Comparison of ENCODE assay signal across 15 mouse cellular contexts in genomic region chr4:47912259-47912658, GRCm38 (mm10).
DNase-seq lines count a peak whose midpoint lies in the region; ATAC-seq and TF ChIP-seq lines count a peak whose summit lies in the region.
"Had no signal": no experiment of that assay in that cellular context is flagged by ENCODE, and none has a peak within 500 bp of the region (broad histone marks: within the 10 kb centered on the region; RNA-seq: fewer than 3 reads in every experiment).

No protein-coding gene starts in this region.

- no peak overlapping the region for H3K4me2 ChIP-seq in CH12.LX (ENCODE audit: insufficient read depth, low read depth, poor library complexity, severe bottlenecking)
- H3K4me2 ChIP-seq: embryonic facial prominence, embryonic 15.5 days; forebrain, embryonic 12.5 days had no signal

- no peaks in the 10 kb centered on the region for H3K79me2 ChIP-seq in CH12.LX (replicated peaks; ENCODE audit: control insufficient read depth, extremely low read depth, insufficient read depth, poor library complexity, severe bottlenecking)

- no peak overlapping the region for H3K27ac ChIP-seq in kidney, adult 2 months (ENCODE audit: insufficient read depth, low read depth, low read length)
- H3K27ac ChIP-seq in CH12.LX (ENCODE audit: insufficient read depth, low read depth) = no peak overlapping the region
- H3K27ac ChIP-seq: embryonic facial prominence, embryonic 15.5 days; forebrain, embryonic 12.5 days; gastrocnemius, adult 2 months; left cerebral cortex, adult 2 months had no signal

- no peak for TF ChIP-seq EP300 in CH12.LX (IDR thresholded peaks at IDR 0.05; ENCODE audit: low read length)

- ATAC-seq in CD4-positive, CD25-positive, alpha-beta regulatory T cell, adult 4 months = no peak

- peak; percentile 33 for TF ChIP-seq RAD21 in CH12.LX (IDR thresholded peaks at IDR 0.05; ENCODE audit: low read depth, low read length)

- in situ Hi-C loops in CH12.LX (cut with MboI; ENCODE audit: low pct_ligation_motif_present, low pct_unique_long_range_greater_than_20kb, low sequenced_read_pairs) = no loop called here

- dilution Hi-C loops in CH12.LX (cut with MboI; ENCODE audit: extremely low pct_ligation_motif_present, extremely low pct_unique_long_range_greater_than_20kb, low sequenced_read_pairs) = no loop called here

- no peak overlapping the region for H3K9ac ChIP-seq in CH12.LX (ENCODE audit: insufficient read depth, low read depth)
- H3K9ac ChIP-seq: embryonic facial prominence, embryonic 15.5 days; forebrain, embryonic 12.5 days had no signal

- no peaks in the 10 kb centered on the region for H3K9me3 ChIP-seq in CH12.LX (replicated peaks; ENCODE audit: low read length)
- H3K9me3 ChIP-seq: embryonic facial prominence, embryonic 15.5 days; forebrain, embryonic 12.5 days had no signal

- H3K4me3 ChIP-seq in kidney, adult 2 months (ENCODE audit: insufficient read depth, low read depth, low read length) = no peak overlapping the region
- no peak overlapping the region for H3K4me3 ChIP-seq in CH12.LX (replicated peaks in 1 of 3; ENCODE audit: low read depth in 2 of 3, low read length in 2 of 3, poor library complexity in 1 of 3)
- H3K4me3 ChIP-seq: embryonic facial prominence, embryonic 15.5 days; forebrain, embryonic 12.5 days; gastrocnemius, adult 2 months; left cerebral cortex, adult 2 months had no signal

- TF ChIP-seq POLR2A in kidney, adult 2 months (IDR thresholded peaks at IDR 0.05; ENCODE audit: low read depth, low read length) = no peak
- TF ChIP-seq POLR2A in CH12.LX (IDR thresholded peaks at IDR 0.05; ENCODE audit: low read depth, low read length) = no peak

- WGBS in kidney, adult 2 months = 90% methylated on average over 1 of the region's 1 CpGs

- no peaks in the 10 kb centered on the region for H3K27me3 ChIP-seq in kidney, adult 2 months (replicated peaks; ENCODE audit: control insufficient read depth, insufficient read depth, low read length)
- H3K27me3 ChIP-seq in CH12.LX (replicated peaks) = no peaks in the 10 kb centered on the region
- H3K27me3 ChIP-seq: embryonic facial prominence, embryonic 15.5 days; forebrain, embryonic 12.5 days had no signal

- no peaks in the 10 kb centered on the region for H3K36me3 ChIP-seq in kidney, adult 2 months (ENCODE audit: control insufficient read depth, insufficient read depth, low read length)
- H3K36me3 ChIP-seq in CH12.LX (replicated peaks in 1 of 2; ENCODE audit: control insufficient read depth in 1 of 2, insufficient read depth in 1 of 2, low read length in 1 of 2) = no peaks in the 10 kb centered on the region
- H3K36me3 ChIP-seq: embryonic facial prominence, embryonic 15.5 days; forebrain, embryonic 12.5 days had no signal

- 0 out of 2 replicates have a peak, but pooled peaks have one; percentile 7 for TF ChIP-seq CTCF in kidney, adult 2 months (conservative IDR thresholded peaks at IDR 0.05; ENCODE audit: insufficient read depth, insufficient read length, low read depth, low read length)
- TF ChIP-seq CTCF in CH12.LX (conservative IDR thresholded peaks at IDR 0.05 in 1 of 2, IDR thresholded peaks at IDR 0.05 in 1 of 2; ENCODE audit: low read depth in 2 of 2, low read length in 2 of 2) = peak in 1 of 2 experiments; percentile 41; a peak in 1 of 4 replicates

- H3K4me1 ChIP-seq in kidney, adult 2 months (ENCODE audit: control insufficient read depth, insufficient read depth, low read length) = no peaks in the 10 kb centered on the region
- peaks cover 0 to 4% of the 10 kb centered on the region in 2 experiments; a peak in 1 of 4 replicates for H3K4me1 ChIP-seq in CH12.LX (ENCODE audit: control insufficient read depth in 1 of 2, insufficient read depth in 2 of 2)
- H3K4me1 ChIP-seq: embryonic facial prominence, embryonic 15.5 days; forebrain, embryonic 12.5 days had no signal

- peak; percentile 22 for DNase-seq in CD4-positive, CD25-positive, alpha-beta regulatory T cell, adult 2 months (ENCODE audit: low read depth, low spot score)
- no peak for DNase-seq in kidney, adult 2 months
- DNase-seq in kidney, adult 9 months = no peak
- DNase-seq in CH12.LX (ENCODE audit: extremely low read depth) = peak; percentile 20
- peak; percentile 41 for DNase-seq in embryo, embryonic 10.5 days (ENCODE audit: low spot score)
- no peak for DNase-seq in natural killer cell, adult 2 months (ENCODE audit: low spot score in 2 of 2)
- no peak for DNase-seq in heart, adult 18-20 months
- DNase-seq: cerebellum, adult 9-10 months; gastrocnemius, adult 2 months; heart, postnatal 4 days; kidney, adult 11 months had no signal

TF ChIP-seq in CH12.LX, 34 proteins besides CTCF, POLR2A, EP300 and RAD21:
- TF ChIP-seq POLR2AphosphoS2 (IDR thresholded peaks at IDR 0.05; ENCODE audit: low read depth, low read length) (no peak), SMC3 (IDR thresholded peaks at IDR 0.05; ENCODE audit: low read depth, low read length) (peak; percentile 32; the same call in 1 of the 2 replicates), ZMIZ1 (IDR thresholded peaks at IDR 0.05; ENCODE audit: low read depth, low read length) (no peak), MXI1 (IDR thresholded peaks at IDR 0.05; ENCODE audit: low read depth, low read length) (no peak)

Comparison
In these comparisons a context has a peak if more than half of its experiments do, and no peak if none do; other contexts are left out.
1. DNase-seq: peak in CD4-positive, CD25-positive, alpha-beta regulatory T cell, adult 2 months (single experiment), CH12.LX (single experiment) and embryo, embryonic 10.5 days (single experiment); none in kidney, adult 2 months (single experiment), kidney, adult 9 months (single experiment), natural killer cell, adult 2 months (0 of 2) and heart, adult 18-20 months (0 of 2).